Mouse (Mus musculus): Measurements from ENCODE around the gene Gucd1. TPM values are rescaled to one million over a fixed set of nuclear protein-coding genes. Genes with fewer than 3 reads are reported as not detected.

Gene Gucd1
- polyA plus RNA-seq, 1 experiment, result 124 TPM

- H3K4me1 ChIP-seq (ENCODE audit: control insufficient read depth, insufficient read depth, low read length), result 0 out of 2 replicates have a peak, but pooled peaks cover 3% of the 10 kb centered on the region
These were observed 37.8 kb upstream of the Gucd1 start for GRCm38 (mm10) chr10:75555557-75555956.

DNA sequence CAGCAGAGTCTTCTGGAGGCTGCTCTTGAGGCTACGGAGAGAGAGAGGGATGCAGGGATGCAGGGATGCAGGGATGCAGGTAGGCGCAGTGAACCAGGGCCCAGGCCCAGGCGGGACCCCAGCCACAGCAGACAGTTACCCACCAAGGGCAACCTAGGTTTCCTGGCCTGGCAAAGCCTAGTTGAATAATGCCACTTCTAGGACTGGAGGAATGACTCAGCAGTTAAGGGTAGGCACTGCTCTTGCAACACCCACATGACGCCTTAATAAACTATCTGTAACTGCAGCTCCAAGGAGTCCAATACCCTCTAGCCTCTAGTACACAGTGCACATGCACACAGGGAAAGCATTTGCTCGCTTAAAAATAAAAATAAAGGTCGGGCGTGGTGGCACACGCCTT, 36.3 kb upstream of the Gucd1 start:
- H3K4me1 ChIP-seq (ENCODE audit: control insufficient read depth, insufficient read depth, low read length), result no peaks in the 10 kb centered on the region
- no peak overlapping the region for H3K4me3 ChIP-seq (ENCODE audit: insufficient read depth, low read depth, low read length)
- TF ChIP-seq CTCF (conservative IDR thresholded peaks at IDR 0.05; ENCODE audit: insufficient read depth, insufficient read length, low read depth, low read length) (no peak), POLR2A (IDR thresholded peaks at IDR 0.05; ENCODE audit: low read depth, low read length) (no peak)
- H3K27ac ChIP-seq (ENCODE audit: insufficient read depth, low read depth, low read length), result no peak overlapping the region
- DNase-seq, result no peak
- WGBS, result 80% methylated on average over 8 of the region's 8 CpGs
- H3K36me3 ChIP-seq (ENCODE audit: control insufficient read depth, insufficient read depth, low read length), result no peaks in the 10 kb centered on the region
- no peaks in the 10 kb centered on the region for H3K27me3 ChIP-seq (replicated peaks; ENCODE audit: control insufficient read depth, insufficient read depth, low read length)

More at GRCm38 (mm10) chr10:75555557-75555956, 37.8 kb upstream of the Gucd1 start:
- TF ChIP-seq CTCF (conservative IDR thresholded peaks at IDR 0.05; ENCODE audit: insufficient read depth, insufficient read length, low read depth, low read length), result no peak
- TF ChIP-seq POLR2A (IDR thresholded peaks at IDR 0.05; ENCODE audit: low read depth, low read length), result no peak
- 90% methylated on average over 6 of the region's 6 CpGs for WGBS
- no peaks in the 10 kb centered on the region for H3K36me3 ChIP-seq (ENCODE audit: control insufficient read depth, insufficient read depth, low read length)
- H3K27me3 ChIP-seq (replicated peaks; ENCODE audit: control insufficient read depth, insufficient read depth, low read length), result no peaks in the 10 kb centered on the region
- H3K27ac ChIP-seq (ENCODE audit: insufficient read depth, low read depth, low read length), result no peak overlapping the region
- H3K4me3 ChIP-seq (ENCODE audit: insufficient read depth, low read depth, low read length), result no peak overlapping the region
- no peak for DNase-seq

DNA sequence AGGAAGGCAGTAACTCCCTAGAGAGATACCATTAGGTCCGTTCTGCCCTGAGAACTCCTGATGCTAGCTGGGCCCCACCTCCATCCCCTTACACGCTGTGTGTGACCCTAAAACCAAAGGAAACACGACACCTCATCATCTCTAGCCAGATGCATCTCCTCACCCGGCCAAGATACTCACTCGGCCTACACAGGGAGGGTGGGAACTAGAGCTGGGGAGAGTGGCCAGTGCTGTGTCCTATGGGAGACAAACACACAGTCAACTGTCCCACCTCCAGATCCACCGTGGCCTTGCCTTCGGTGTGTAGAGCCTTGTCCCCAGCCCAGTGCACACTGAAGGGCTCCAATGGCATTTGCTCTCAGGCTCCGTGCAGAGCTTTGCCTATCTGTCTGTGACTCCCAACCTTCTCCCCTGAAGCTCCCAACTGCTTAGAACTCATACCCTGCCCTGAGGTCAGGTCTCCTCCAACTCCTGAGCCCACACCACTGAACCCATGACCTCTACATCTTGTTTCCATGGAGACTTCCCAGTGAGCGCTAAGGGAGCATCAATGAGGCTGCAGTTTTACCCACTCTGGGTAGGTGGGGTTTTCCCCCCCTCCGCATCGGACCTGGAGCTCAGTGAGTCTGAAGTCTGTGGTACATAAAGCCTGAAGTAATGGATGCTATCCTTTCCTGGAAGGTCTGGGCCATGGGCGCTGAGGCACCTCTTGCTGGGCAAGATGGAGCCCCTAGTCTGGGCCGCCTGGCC, 35.1 kb upstream of the Gucd1 start:
- Histone ChIP-seq H3K4me1 (ENCODE audit: control insufficient read depth, insufficient read depth, low read length) (no peaks in the 10 kb centered on the region), H3K4me3 (ENCODE audit: insufficient read depth, low read depth, low read length) (no peak overlapping the region), H3K27me3 (replicated peaks; ENCODE audit: control insufficient read depth, insufficient read depth, low read length) (no peaks in the 10 kb centered on the region), H3K27ac (ENCODE audit: insufficient read depth, low read depth, low read length) (no peak overlapping the region), H3K36me3 (ENCODE audit: control insufficient read depth, insufficient read depth, low read length) (no peaks in the 10 kb centered on the region)
- 84% methylated on average over 13 of the region's 13 CpGs for WGBS
- TF ChIP-seq POLR2A (IDR thresholded peaks at IDR 0.05; ENCODE audit: low read depth, low read length) (no peak), CTCF (conservative IDR thresholded peaks at IDR 0.05; ENCODE audit: insufficient read depth, insufficient read length, low read depth, low read length) (no peak)
- DNase-seq, result no peak

DNA sequence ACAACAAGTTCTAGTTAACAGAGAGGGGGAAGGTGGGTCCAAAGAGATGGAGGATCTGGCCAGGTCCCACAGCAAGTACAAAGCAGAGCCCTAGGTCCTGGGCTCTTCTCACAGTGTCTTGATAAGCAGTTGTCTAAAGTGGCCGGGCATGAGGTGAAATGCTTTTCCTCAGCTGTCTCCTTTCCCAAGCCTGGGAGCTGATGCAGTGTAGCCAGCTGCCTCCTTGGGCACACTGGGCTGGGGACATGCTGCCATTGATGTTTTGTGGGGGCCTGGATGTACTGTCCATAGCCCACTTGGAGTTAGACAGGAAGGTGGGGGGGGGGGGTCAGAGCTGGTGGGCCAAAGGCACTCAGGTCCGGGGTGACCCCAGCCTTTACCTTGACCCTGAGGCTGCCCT, 34.3 kb upstream of the Gucd1 start:
- WGBS, result 70% methylated on average over 2 of the region's 2 CpGs
- TF ChIP-seq POLR2A (IDR thresholded peaks at IDR 0.05; ENCODE audit: low read depth, low read length) (no peak), CTCF (conservative IDR thresholded peaks at IDR 0.05; ENCODE audit: insufficient read depth, insufficient read length, low read depth, low read length) (no peak)
- no peak for DNase-seq
- H3K4me1 ChIP-seq (ENCODE audit: control insufficient read depth, insufficient read depth, low read length), result no peaks in the 10 kb centered on the region
- no peak overlapping the region for H3K27ac ChIP-seq (ENCODE audit: insufficient read depth, low read depth, low read length)
- no peaks in the 10 kb centered on the region for H3K27me3 ChIP-seq (replicated peaks; ENCODE audit: control insufficient read depth, insufficient read depth, low read length)
- H3K36me3 ChIP-seq (ENCODE audit: control insufficient read depth, insufficient read depth, low read length), result no peaks in the 10 kb centered on the region
- no peak overlapping the region for H3K4me3 ChIP-seq (ENCODE audit: insufficient read depth, low read depth, low read length)

GRCm38 (mm10) chr10:75551175-75551574, 33.4 kb upstream of the Gucd1 start:
- 29% methylated on average over 12 of the region's 12 CpGs for WGBS
- no peaks in the 10 kb centered on the region for H3K4me1 ChIP-seq (ENCODE audit: control insufficient read depth, insufficient read depth, low read length)
- H3K27ac ChIP-seq (ENCODE audit: insufficient read depth, low read depth, low read length), result no peak overlapping the region

DNA sequence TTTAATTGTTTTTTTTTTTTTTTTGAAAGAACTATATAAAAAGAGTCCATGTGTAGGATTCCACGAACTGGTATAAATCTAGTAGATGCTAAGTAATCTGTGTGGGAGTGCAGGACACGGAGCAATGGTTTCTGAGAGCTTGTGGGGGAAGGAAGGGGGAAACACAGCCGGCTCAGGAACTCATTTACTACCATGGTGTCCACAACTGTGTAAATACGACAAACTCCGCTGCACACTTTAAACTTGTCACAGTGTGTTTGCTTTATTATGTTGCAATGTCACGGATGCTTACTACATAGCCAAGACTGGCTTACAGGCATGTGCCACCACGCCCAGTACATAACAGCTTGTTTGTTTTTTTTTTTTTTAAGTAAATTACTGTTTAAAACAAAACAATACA, 32.1 kb upstream of the Gucd1 start:
- 42% methylated on average over 7 of the region's 7 CpGs for WGBS
- no peak overlapping the region for H3K27ac ChIP-seq (ENCODE audit: insufficient read depth, low read depth, low read length)
- no peaks in the 10 kb centered on the region for H3K27me3 ChIP-seq (replicated peaks; ENCODE audit: control insufficient read depth, insufficient read depth, low read length)
- H3K4me1 ChIP-seq (ENCODE audit: control insufficient read depth, insufficient read depth, low read length), result no peaks in the 10 kb centered on the region
- no peak overlapping the region for H3K4me3 ChIP-seq (ENCODE audit: insufficient read depth, low read depth, low read length)
- TF ChIP-seq POLR2A (IDR thresholded peaks at IDR 0.05; ENCODE audit: low read depth, low read length), result no peak
- no peaks in the 10 kb centered on the region for H3K36me3 ChIP-seq (ENCODE audit: control insufficient read depth, insufficient read depth, low read length)
- DNase-seq, result no peak

More at GRCm38 (mm10) chr10:75551175-75551574, 33.4 kb upstream of the Gucd1 start:
- DNase-seq, result no peak
- H3K4me3 ChIP-seq (ENCODE audit: insufficient read depth, low read depth, low read length), result no peak overlapping the region
- no peak for TF ChIP-seq POLR2A (IDR thresholded peaks at IDR 0.05; ENCODE audit: low read depth, low read length)
- TF ChIP-seq CTCF (conservative IDR thresholded peaks at IDR 0.05; ENCODE audit: insufficient read depth, insufficient read length, low read depth, low read length), result no peak
- no peaks in the 10 kb centered on the region for H3K36me3 ChIP-seq (ENCODE audit: control insufficient read depth, insufficient read depth, low read length)
- H3K27me3 ChIP-seq (replicated peaks; ENCODE audit: control insufficient read depth, insufficient read depth, low read length), result no peaks in the 10 kb centered on the region

- no peak for DNase-seq
- Histone ChIP-seq H3K27ac (ENCODE audit: insufficient read depth, low read depth, low read length) (no peak overlapping the region), H3K4me3 (ENCODE audit: insufficient read depth, low read depth, low read length) (no peak overlapping the region), H3K27me3 (replicated peaks; ENCODE audit: control insufficient read depth, insufficient read depth, low read length) (no peaks in the 10 kb centered on the region), H3K4me1 (ENCODE audit: control insufficient read depth, insufficient read depth, low read length) (no peaks in the 10 kb centered on the region), H3K36me3 (ENCODE audit: control insufficient read depth, insufficient read depth, low read length) (no peaks in the 10 kb centered on the region)
- 37% methylated on average over 14 of the region's 14 CpGs for WGBS
- TF ChIP-seq POLR2A (IDR thresholded peaks at IDR 0.05; ENCODE audit: low read depth, low read length) (no peak), CTCF (conservative IDR thresholded peaks at IDR 0.05; ENCODE audit: insufficient read depth, insufficient read length, low read depth, low read length) (no peak)
These were observed 30.7 kb upstream of the Gucd1 start for GRCm38 (mm10) chr10:75548486-75548885.
